Mouse (Mus musculus) embryonic facial prominence, embryonic 11.5 days (tissue): ENCODE data around the gene Gm12216. TPM values are rescaled to one million over a fixed set of nuclear protein-coding genes. Genes with fewer than 3 reads are reported as not detected.

Experiments used
- ATAC-seq: fragments of 200-750 bp; cut with Nextera tagmentation; replicated peaks from 2 replicates; pipeline ENCODE4 v1.8.0; 2017; ENCODE audit warnings: low read depth; ENCODE audit not compliant: insufficient number of reproducible peaks, low FRiP score, low TSS enrichment
- DNase-seq: peaks from one replicate; pipeline ENCODE4 v3.0.0-alpha.2; 2015; ENCODE audit warnings: low spot score
- H3K27ac ChIP-seq: fragments of 300-500 bp; sonication (generic); replicated peaks from 2 replicates; pipeline ENCODE4 v1.5.1; 2014; ENCODE audit warnings: mild to moderate bottlenecking, low read depth, low read length, control low read depth
- H3K27me3 ChIP-seq: fragments of 300-500 bp; sonication (generic); 2 replicates; pipeline ENCODE4 v1.6.1; 2014; ENCODE audit warnings: mild to moderate bottlenecking, low read length, moderate library complexity, mixed read lengths; ENCODE audit not compliant: control insufficient read depth, insufficient read depth
- H3K36me3 ChIP-seq: fragments of 300-500 bp; sonication (generic); replicated peaks from 2 replicates; pipeline ENCODE4 v1.6.1; 2014; ENCODE audit warnings: low read depth, mild to moderate bottlenecking, low read length, moderate library complexity, mixed read lengths; ENCODE audit not compliant: control insufficient read depth, insufficient read depth
- H3K4me1 ChIP-seq: fragments of 300-500 bp; sonication (generic); 2 replicates; pipeline ENCODE4 v1.6.1; 2014; ENCODE audit warnings: low read length, mixed read lengths; ENCODE audit not compliant: control insufficient read depth, insufficient read depth
- H3K4me2 ChIP-seq: fragments of 300-500 bp; sonication (generic); 2 replicates; pipeline ENCODE4 v1.6.1; 2014; ENCODE audit warnings: low read depth, mild to moderate bottlenecking, control low read depth, low read length, moderate library complexity
- H3K4me3 ChIP-seq: fragments of 300-500 bp; sonication (generic); 2 replicates; pipeline ENCODE4 v1.5.1; 2014; ENCODE audit warnings: low read depth, low read length, control low read depth
- H3K9ac ChIP-seq: fragments of 300-500 bp; sonication (generic); replicated peaks from 2 replicates; pipeline ENCODE4 v1.6.1; 2014; ENCODE audit warnings: mild to moderate bottlenecking, control low read depth, low read length
- H3K9me3 ChIP-seq: fragments of 300-500 bp; sonication (generic); replicated peaks from 2 replicates; pipeline ENCODE4 v1.6.1; 2016; ENCODE audit warnings: mild to moderate bottlenecking, low read length, inconsistent platforms, mixed read lengths; ENCODE audit not compliant: control insufficient read depth
- WGBS: fragments of 180-500 bp; shearing (Covaris S2); extraction: QIAGEN DNeasy Blood & Tissue Kit; methylation state at CpG from one replicate; pipeline ENCODE4 v1.1.7; 2014; 5-methylcytosine and 5-hydroxymethylcytosine counted together
- polyA plus RNA-seq: library from polyadenylated mRNA; unstranded; fragments of >200 nt; fragmentation: Nextera tagmentation; extraction: Ambion mirVana; gene quantifications from 2 replicates; pipeline ENCODE4 v1.2.1, GENCODE M21; 2014

The Gm12216 gene
- polyA plus RNA-seq, 1 experiment from 2014 or later = not detected

- Histone ChIP-seq H3K9ac (no peak overlapping the region), H3K27ac (no peak overlapping the region), H3K27me3 (no peaks in the 10 kb centered on the region), H3K9me3 (no peaks in the 10 kb centered on the region), H3K36me3 (no peaks in the 10 kb centered on the region), H3K4me2 (no peak overlapping the region), H3K4me3 (no peak overlapping the region), H3K4me1 (no peaks in the 10 kb centered on the region)
- 97% methylated on average over 3 of the region's 3 CpGs for WGBS
- no peak for ATAC-seq
- DNase-seq = no peak
Observed at GRCm38 (mm10) chr11:53821945-53822338, 37.1 kb downstream of the Gm12216 start.

- Histone ChIP-seq H3K27ac (no peak overlapping the region), H3K36me3 (no peaks in the 10 kb centered on the region), H3K9me3 (no peaks in the 10 kb centered on the region), H3K4me3 (no peak overlapping the region), H3K4me2 (no peak overlapping the region), H3K9ac (no peak overlapping the region), H3K4me1 (no peaks in the 10 kb centered on the region), H3K27me3 (no peaks in the 10 kb centered on the region)
- WGBS = 81% methylated on average over 11 of the region's 11 CpGs
- ATAC-seq = no peak
- DNase-seq = no peak
Observed at GRCm38 (mm10) chr11:53821230-53821944, 37.7 kb downstream of the Gm12216 start.

GRCm38 (mm10) chr11:53820516-53821170 is 38.4 kb downstream of the Gm12216 start:
- no peaks in the 10 kb centered on the region for H3K9me3 ChIP-seq
- no peak overlapping the region for H3K4me2 ChIP-seq
- H3K4me1 ChIP-seq = no peaks in the 10 kb centered on the region
- no peak for DNase-seq
- no peak overlapping the region for H3K4me3 ChIP-seq
- no peak for ATAC-seq
- H3K36me3 ChIP-seq = no peaks in the 10 kb centered on the region
- no peaks in the 10 kb centered on the region for H3K27me3 ChIP-seq
- no peak overlapping the region for H3K27ac ChIP-seq
- WGBS = 92% methylated on average over 13 of the region's 13 CpGs
- no peak overlapping the region for H3K9ac ChIP-seq

- WGBS = 90% methylated on average over 6 of the region's 6 CpGs
- no peaks in the 10 kb centered on the region for H3K27me3 ChIP-seq
- no peaks in the 10 kb centered on the region for H3K9me3 ChIP-seq
- H3K36me3 ChIP-seq = no peaks in the 10 kb centered on the region
- H3K4me1 ChIP-seq = no peaks in the 10 kb centered on the region
- no peak overlapping the region for H3K4me2 ChIP-seq
- H3K4me3 ChIP-seq = no peak overlapping the region
- H3K27ac ChIP-seq = no peak overlapping the region
- no peak overlapping the region for H3K9ac ChIP-seq
- DNase-seq (no peak), ATAC-seq (no peak)
Observed at GRCm38 (mm10) chr11:53819511-53819910, 39.5 kb downstream of the Gm12216 start.

GRCm38 (mm10) chr11:53818794-53819193 is 40.3 kb downstream of the Gm12216 start:
- no peak for ATAC-seq
- H3K9me3 ChIP-seq = no peaks in the 10 kb centered on the region
- 64% methylated on average over 6 of the region's 6 CpGs for WGBS
- H3K4me3 ChIP-seq = no peak overlapping the region
- H3K27ac ChIP-seq = no peak overlapping the region
- H3K4me1 ChIP-seq = no peaks in the 10 kb centered on the region
- DNase-seq = no peak
- H3K27me3 ChIP-seq = no peaks in the 10 kb centered on the region
- no peaks in the 10 kb centered on the region for H3K36me3 ChIP-seq
- H3K4me2 ChIP-seq = no peak overlapping the region
- no peak overlapping the region for H3K9ac ChIP-seq

- H3K27ac ChIP-seq = no peak overlapping the region
Observed at GRCm38 (mm10) chr11:53816841-53817375, 42.1 kb downstream of the Gm12216 start.

GRCm38 (mm10) chr11:53814810-53815209 is 44.2 kb downstream of the Gm12216 start:
- WGBS = 65% methylated on average over 3 of the region's 3 CpGs
- no peak for DNase-seq
- Histone ChIP-seq H3K4me2 (no peak overlapping the region), H3K4me3 (no peak overlapping the region), H3K27ac (no peak overlapping the region), H3K9ac (no peak overlapping the region), H3K9me3 (no peaks in the 10 kb centered on the region), H3K36me3 (no peaks in the 10 kb centered on the region), H3K27me3 (no peaks in the 10 kb centered on the region), H3K4me1 (no peaks in the 10 kb centered on the region)
- ATAC-seq = no peak

More at GRCm38 (mm10) chr11:53816841-53817375, 42.1 kb downstream of the Gm12216 start:
- WGBS = 92% methylated on average over 5 of the region's 5 CpGs
- ATAC-seq = no peak
- H3K27me3 ChIP-seq = no peaks in the 10 kb centered on the region
- no peaks in the 10 kb centered on the region for H3K9me3 ChIP-seq
- H3K4me3 ChIP-seq = no peak overlapping the region
- H3K4me1 ChIP-seq = no peaks in the 10 kb centered on the region
- H3K4me2 ChIP-seq = no peak overlapping the region
- DNase-seq = no peak
- H3K36me3 ChIP-seq = no peaks in the 10 kb centered on the region
- no peak overlapping the region for H3K9ac ChIP-seq
